Mouse (Mus musculus) spleen, postnatal 14 days (tissue): Measurements from ENCODE around the gene Traf4.
"Not testable (repeated sequence)": the region's sequence is repeated elsewhere in the genome, so short reads cannot be mapped to it uniquely, and the experiment has no call there.

Experiments used
- DNase-seq, 2 experiments: peaks; one replicate each; pipeline ENCODE4 v3.0.0; 2021 to 2022; ENCODE audit warnings: low spot score in 2 of 2

Gene Traf4

GRCm38 (mm10) chr11:78143520-78143919, 21.9 kb downstream of the Traf4 start:
- DNase-seq: no peak

- DNase-seq: no peak
Measured at GRCm38 (mm10) chr11:78140665-78141064, 24.7 kb downstream of the Traf4 start.

- DNase-seq: no peak
Measured at GRCm38 (mm10) chr11:78138023-78138422, 27.4 kb downstream of the Traf4 start.

DNA sequence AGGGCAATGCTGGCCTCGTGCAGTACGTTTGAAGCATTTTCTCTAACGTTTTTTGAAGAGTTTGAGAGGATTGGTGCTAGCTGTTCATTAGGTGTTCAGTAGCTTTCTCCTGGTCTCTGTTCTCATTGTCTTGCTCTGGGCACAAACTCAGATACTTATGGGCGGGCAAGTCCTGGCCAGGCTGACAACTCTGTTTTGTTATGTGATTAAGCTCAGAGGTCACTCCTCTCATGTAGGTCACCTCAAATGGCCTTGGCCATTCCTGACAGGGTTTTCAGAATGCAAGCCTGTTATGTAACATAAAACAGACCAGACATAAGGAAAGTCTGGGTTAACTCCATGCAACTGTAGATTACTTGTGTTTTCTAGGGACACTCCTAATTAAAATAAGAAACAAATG, 27.8 kb downstream of the Traf4 start:
- DNase-seq: no peak

- no peak for DNase-seq
Measured at GRCm38 (mm10) chr11:78136132-78136531, 29.3 kb downstream of the Traf4 start.

- DNase-seq: not testable (repeated sequence)
Measured at GRCm38 (mm10) chr11:78135314-78135713, 30.1 kb downstream of the Traf4 start.

DNA sequence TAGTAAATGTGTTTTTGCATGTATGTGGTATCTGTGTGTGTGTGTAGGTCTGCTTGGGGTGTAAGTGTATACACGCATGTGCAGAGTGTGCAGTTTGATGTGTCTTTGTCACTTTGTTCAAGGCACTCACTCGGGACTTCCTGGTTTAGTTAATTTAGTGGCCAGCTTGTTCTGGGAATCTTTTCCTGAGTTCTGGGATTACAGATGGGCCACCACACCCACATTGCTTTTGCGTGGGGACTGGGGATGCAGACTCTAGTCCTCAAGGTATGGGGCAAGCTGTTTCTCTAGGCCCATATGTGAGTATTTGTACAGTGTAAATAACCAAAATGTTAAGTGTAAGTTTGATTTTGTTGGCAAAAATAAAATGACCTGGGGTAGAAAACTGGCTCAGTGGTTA, 31.0 kb downstream of the Traf4 start:
- no peak for DNase-seq

DNA sequence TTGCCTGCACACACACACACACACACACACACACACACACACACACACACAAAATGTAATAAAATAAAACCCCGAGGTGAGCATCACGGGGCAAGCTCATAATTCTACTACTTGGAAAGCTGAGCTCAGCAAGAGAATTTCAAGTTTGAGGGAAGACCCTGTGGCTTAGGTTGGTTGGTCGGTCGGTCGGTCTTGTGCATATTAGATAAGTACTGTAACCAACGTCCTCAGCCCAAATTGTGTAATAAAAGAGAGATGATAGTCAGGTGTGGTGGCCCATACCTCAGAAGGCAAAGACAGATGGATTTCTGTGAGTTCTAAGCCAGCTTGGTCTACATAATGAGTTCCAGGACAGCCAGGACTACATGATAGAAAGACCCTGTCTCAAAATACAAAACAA, 31.5 kb downstream of the Traf4 start:
- DNase-seq: no peak

DNA sequence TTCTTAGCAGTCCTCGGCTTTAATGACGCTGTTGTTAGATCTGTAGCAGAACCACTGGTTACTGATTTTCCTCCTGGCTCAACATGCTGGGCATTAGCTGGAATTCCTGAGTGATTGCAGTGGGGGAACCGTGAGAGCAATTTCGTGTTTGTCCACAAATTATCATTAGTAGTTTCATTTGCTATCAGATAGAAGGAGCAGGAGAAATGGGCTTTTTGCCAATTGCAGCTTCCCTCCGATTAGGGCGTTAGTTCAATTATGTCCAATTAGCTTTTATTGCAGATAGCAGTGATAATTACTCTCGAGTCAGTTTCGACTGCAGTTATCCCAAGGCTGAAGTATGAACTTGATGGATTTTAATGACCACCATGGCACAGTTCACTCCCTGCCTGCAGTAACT, 35.9 kb downstream of the Traf4 start:
- no peak for DNase-seq

DNA sequence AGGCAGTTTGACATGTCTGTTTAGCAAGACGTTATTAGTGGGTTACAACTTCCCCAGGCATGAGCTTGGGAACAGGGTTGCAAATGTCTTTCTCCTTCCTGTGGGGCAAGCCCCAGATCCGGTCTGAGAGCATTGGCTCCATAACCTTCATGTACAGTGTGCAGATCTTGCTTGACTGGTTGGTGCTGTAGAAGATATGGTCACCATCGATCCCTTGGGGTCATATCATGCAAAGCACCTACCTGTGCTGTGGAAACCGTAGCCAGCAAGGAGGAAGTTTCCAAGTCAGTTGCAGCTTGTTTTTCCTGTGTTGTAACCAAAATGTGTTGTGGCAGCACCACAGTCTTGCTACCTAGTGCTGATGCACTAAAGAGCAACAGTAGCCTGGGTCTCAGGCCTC, 38.6 kb downstream of the Traf4 start:
- DNase-seq: no peak

DNA sequence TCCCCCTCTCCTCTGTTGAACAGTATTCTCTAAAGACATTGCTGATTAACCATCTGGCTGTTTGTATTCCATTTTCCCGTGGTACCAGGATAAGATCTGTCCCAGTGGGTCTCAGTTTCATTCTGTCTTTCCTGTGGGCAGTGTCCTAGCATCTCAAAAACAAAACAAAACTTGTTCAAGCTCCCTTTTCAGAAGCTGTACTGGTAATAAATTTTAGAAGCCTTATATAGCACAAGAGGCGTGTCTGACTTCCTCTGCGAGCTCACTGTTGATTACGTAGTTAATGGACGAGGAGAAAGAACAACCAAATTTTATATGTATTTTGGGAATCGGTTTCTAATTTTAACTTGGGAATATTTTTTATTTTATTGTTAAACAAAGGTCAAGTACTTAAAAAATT, 39.7 kb downstream of the Traf4 start:
- DNase-seq: no peak

DNA sequence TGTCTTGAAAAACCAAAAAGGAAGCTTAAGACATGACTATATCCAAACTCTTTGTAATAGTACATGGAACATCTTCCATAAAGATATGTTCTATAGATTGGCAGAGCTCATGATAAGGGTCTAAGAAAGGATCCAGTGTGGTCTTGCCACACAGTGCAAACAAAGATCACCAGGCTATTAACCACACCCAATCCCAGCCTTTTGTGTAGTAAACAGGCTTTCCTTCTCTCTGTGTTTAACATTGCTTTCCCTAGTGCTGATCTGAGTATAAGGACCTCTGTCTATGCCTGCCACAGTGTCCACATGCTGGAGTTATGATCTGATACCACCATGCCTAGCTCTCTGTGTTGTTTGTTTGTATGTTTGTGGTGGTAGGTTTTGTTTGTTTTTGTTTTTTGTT, 41.6 kb downstream of the Traf4 start:
- DNase-seq: no peak

- DNase-seq: no peak
Measured at GRCm38 (mm10) chr11:78122815-78123214, 42.6 kb downstream of the Traf4 start.

GRCm38 (mm10) chr11:78121176-78121575, 44.2 kb downstream of the Traf4 start:
- DNase-seq: no peak

DNA sequence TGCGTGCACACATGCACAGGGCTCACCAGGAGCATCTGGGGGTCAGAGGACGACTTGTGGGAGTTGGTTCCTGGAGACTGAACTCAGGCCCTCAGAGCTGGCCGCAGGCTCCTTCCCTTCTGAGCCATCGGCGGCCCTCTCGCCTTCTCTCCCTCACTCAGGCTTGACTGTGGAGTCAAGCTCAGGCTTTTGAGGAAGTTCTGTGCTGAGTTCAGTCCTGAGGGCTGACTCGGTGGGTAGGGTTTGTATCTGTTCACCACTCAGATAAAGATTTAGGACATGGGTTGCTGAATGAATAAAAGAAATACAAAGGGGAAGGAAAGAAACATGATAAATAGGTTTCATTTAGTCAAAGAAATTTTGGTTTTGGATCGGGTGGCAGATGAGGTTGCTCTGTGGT, 45.5 kb downstream of the Traf4 start:
- no peak for DNase-seq

DNA sequence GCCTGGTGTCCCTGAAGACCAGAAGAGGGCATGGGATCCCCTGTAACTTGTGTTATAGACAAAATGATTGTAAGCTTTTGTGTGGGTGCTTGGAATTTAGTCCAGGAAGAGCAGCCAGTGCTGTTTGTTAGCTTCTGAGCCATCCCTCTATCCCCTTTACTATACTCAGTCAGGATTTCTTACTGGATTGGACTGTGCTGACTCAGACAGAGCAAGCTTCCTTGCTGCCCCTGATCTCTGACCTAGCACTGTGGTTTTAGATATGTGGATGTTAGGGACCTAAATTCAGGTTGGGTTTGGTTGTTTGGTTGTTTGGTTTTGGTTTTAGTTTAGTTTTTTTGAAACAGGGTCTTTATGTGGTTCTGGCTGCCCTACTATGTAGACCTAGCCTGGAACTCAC, 46.9 kb downstream of the Traf4 start:
- no peak for DNase-seq

- DNase-seq: no peak
Measured at GRCm38 (mm10) chr11:78116146-78116410, 49.3 kb downstream of the Traf4 start.

DNA sequence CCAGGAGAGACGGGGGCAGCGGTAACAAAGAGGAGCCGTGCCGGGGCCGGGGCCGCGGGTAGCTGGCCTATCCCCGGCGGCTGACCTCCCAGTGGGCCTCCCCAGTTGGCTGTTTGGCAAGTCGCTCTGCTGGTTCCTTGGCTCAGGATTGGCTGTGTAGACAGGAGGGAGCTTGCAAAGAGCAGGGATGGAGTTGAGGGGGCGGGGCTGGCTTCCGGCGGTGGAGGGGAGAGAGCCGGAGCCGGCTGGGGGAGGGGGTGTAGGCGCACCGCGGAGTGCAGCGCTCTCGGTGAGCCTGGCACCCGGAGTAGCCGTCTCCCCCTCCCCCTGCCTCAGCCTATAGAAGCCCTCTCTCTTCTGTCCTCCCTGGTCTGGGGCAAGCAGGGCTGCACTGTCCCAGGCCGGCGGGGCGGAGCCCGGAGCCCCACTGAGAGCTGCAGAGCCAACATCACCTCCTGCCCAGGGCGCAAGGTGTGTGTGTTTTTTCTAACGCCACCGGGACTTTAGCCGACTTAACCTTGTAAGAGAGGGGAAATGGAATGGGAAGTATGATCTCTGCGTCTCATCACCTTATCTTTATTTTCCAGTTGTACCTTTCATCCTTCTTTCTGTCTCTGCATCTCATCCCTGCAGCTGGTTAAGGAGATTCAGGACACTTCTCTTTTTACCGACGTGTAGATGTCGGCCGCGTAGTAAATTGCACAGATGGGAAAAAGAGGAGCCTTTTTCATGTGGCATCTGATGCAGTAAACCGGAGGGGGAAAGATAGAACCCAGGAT, 49.8 kb downstream of the Traf4 start:
- peak; percentile 68 to 76 for DNase-seq

DNA sequence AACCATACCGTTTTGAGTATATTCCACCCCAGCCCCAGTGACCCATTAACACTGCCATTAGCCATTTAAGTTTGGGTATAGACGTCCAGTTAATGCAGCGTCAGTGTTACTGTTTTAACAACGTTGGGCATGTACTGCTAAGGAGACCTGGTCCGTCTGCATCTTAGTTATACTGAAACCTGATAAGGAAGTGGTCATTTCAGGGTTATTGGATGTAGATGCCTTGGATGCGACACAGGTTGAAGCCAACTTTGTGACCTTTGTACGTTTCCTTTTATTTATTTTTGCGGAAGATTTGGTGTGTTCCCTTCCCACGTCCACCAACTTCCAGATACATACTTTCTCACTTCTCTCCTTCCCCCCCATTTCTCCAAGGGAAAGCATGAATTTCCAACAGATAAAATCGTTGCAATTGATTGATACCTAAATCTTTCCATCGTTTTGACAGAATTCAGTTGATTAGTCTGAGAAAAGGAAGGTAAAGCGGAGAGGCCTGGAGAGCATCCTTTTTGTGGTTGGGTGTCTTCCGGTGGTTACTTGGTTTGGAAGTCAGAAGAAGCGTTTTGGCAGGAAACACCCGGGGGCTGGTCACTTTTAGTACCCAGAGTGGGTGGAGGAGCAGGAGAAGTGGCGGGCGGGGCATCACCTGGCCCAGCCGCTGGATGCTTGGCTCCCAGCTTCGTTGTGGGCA, 50.6 kb downstream of the Traf4 start:
- no peak for DNase-seq

DNA sequence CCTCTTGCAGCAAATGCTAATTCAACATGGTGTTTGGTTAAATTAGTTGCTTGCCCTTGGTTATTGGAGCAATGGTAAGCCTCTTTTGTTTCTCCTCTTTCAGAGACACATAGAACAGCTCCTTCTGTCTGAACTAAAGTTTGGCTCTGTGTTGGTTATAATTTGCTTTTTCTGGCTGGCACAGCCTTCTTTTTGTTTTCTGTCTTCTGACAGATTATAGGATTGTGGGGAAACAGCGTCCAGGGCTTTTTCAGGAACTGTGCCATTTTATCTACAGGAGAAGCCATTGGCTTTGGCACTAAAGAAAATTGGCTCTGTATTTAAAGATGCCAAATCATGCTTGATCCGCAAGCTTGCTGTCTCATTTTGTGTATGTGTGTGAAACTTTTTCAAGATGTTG, 51.8 kb downstream of the Traf4 start:
- no peak for DNase-seq
